Mouse (Mus musculus) layer of hippocampus, postnatal 14 days (tissue): Measurements from ENCODE around the gene Fbxl17. TPM values are rescaled to one million over a fixed set of nuclear protein-coding genes. Genes with fewer than 3 reads are reported as not detected.
A peak's percentile ranks its signal among the peaks of the same experiment; 100 is the strongest.

Source experiments
- DNase-seq, 2 experiments: peaks; one replicate each; pipeline ENCODE4 v3.0.0; 2021 to 2022; ENCODE audit warnings: low spot score in 2 of 2, mixed read lengths in 1 of 2
- long read RNA-seq, 2 experiments: library from polyadenylated mRNA; stranded (forward); transcript quantifications; one replicate each; pipeline ENCODE4 v2.0.0; 2021
- total RNA-seq, 2 experiments: library from RNA; stranded (reverse); gene quantifications; 2 replicates each; pipeline ENCODE4 v1.2.3; 2021

The Fbxl17 gene
- total RNA-seq = 10 to 100 TPM; 50.6 to 56.8 TPM
- long read RNA-seq, experiment 1, full-length matches to known transcripts = 66 of 72 reads
- long read RNA-seq, experiment 1, partial matches to known transcripts = 2 of 72 reads
- long read RNA-seq, experiment 1, other reads (novel, unspliced or antisense) = 4 of 72 reads
- long read RNA-seq, experiment 2, full-length matches to known transcripts = 70 of 75 reads
- long read RNA-seq, experiment 2, partial matches to known transcripts = 1 of 75 reads
- long read RNA-seq, experiment 2, other reads (novel, unspliced or antisense) = 4 of 75 reads

DNA sequence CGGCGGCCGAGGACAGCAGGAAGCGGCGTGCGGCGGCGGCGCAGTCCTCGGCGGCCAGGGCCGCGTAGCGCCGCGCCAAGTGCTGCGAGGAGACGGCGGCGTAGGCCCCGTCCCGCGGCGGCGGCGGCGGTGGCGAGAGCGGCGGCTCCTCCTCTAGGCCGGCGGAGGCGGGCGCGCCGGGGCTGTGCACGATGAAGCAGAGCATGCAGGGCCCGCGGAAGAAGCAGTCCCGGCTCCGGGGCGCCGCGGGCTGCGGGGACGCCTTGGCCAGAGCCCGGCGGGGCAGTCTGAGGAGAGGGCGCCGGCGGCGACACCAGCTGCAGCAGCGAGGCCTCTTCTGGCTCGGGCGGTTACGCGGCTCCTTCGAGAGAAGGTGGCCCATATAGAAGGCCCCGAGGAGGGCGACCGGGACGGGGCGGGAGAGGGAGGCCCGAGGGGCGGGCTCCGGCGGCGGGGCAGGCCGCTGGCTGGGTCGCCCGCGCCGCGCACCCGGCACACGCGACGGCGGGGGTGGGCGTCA, at the start of gene Fbxl17:
Gene Fbxl17 (minus strand): TSS at position 382 of the 520 bp plus-strand sequence.
- peak; percentile 49 to 65 for DNase-seq

DNA sequence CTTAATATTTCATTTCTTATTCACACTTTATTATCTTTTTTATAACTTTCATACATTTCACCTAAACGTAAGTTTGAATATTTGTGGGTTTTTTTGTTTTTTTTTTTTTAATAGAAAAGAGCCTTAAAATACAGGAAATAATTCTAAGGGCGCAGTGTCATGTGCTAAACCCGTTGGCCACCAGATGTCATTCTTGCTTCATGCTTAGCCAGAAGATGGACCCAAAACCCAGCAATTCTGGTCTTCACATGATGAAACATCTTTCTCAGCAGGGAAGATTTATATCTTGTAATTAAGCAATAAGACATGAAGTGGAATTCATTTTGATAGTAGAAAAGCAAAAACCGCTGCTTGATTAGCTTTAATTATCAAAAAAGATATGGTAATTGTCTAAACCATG, 47.6 kb upstream of the Fbxl17 start:
- peak; percentile 20 to 24 for DNase-seq

DNA sequence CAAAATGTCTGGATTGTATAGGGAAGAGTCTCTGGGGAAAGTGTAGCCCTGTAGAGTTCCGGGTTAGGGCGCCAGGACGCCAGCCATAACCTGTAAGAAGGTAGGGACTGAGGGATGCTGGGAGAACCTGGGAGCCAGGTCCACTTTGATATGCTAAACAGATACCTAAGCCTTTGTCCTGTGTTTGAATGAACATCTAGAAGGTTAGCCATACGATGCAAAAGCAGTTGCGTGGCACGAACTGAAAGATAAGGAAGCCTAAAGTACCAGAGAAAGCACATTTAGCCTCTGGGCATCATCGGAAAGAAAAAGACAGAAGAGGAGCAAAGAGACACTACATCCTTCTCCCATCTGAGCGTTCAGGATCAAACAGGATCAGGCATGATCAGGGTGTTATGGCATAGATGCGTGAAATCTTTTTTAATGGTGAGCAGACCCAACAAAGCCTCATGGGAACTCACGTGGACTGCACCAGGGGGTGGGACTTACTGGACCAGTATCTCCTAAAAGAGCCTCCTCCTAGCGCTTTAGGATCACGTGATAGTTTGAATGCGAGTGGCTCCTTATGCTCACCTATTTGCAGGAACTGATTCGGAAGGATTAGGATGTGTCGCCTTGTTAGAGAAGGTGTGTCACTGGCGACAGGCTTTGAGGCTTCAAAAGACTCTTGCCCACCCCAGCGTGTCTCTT, 34.9 kb upstream of the Fbxl17 start:
- no peak for DNase-seq

DNA sequence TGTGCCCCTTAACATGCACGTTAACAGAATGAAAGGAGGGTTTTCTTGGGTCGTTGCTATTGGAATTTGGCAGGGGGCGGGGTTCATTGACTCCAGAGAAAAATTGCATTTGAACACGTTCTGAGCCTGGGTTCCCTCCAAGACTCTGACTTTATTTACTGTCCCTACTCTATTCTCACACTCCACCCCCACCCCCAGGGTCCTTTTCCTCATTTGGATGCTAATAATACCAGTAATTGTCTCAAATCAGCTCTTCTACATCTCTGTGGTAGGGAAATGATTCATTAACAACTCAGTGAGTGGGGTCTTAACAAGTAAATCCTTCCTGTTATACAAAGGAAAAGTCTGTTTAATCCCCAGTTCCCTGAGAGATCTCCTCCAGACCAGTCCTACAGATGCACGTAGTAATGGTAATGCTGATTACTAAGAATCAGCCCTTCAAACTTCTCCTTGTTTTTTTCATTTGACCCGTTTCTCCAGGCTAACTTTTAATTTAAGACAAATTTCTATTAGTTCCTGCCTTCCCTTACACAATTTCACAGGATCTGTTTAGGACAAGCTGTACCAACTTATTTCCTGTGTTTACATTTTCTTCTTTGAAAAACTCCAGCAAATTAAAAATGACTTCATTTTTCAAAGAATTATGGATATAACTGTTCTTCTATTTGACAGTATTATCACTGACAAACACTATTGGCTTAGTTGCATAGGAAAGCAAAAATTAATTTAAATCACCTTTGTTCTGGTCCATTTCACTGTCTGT, 33.4 kb upstream of the Fbxl17 start:
- DNase-seq = no peak

DNA sequence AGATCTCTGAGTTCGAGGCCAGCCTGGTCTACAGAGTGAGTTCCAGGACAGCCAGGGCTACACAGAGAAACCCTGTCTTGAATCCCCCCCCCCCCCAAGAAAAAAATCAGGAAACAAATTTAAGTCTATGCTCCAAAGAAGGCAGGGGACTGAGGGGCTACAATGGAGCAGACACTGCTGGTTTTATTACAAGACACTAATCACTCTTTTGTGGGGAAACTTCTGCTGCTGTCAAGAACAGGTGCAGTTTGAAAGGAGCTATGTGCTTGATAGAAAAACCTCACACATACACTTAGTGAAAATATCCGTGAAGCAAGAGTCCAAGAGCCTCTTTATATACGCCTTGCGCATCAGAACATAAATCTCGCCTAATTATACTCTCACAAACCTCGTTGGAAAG, 29.7 kb upstream of the Fbxl17 start:
- no peak for DNase-seq

DNA sequence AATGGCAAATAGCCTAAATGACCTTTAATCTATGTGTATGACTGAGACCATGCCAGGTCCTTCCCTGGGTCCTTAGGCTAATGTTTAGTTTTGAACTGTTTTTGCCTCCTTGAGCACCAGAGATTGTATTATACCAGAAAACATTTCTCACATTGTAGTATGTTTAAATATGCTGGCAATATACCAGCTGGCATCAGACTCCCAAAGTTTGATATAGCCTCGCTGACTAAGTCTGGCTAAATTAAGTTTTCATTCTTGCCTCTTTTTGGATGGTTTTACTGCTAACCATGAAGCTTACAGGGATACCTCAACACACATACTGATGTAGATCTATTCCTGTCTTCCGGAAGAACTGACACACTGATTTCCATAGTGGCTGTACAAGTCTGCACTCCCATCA, 20.9 kb upstream of the Fbxl17 start:
- no peak for DNase-seq

DNA sequence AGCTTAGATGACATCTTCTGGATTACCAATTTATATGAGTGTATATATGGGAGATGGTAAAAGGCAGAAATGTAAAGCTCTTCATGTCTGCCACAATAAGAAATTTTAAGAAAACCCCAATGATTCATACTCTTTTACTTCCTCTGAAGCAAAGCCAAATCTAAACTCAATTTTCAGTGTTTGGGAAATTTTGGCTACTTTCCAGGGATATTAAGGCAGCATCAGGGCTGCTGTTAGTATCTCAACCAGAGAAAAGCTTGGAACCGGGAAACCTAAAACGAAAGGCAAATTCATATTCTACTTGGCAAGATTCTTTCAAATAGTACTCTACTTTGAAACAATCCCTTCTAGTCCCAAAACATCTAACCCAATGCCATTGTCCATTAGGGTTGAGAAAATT, 10.6 kb upstream of the Fbxl17 start:
- DNase-seq = no peak

DNA sequence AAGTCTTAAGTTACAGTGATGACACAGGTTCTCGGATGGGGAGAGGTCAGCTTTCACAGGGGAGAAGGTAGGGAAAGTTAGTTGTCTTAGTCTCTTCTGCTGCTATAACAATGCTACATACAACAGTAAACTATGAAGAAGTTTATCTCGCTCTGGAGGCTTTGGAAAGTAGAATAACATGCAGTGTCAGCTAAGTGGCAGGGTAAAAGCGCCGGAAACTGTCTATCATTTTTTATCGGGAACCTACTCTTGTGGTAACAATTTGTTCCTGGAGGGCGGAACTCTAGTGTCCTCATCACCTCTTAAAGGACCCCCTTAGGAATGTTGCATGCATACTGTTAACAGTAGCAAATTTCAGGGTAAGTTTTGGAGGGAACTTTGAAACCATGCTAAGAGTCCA, 1.3 kb upstream of the Fbxl17 start:
- no peak for DNase-seq

DNA sequence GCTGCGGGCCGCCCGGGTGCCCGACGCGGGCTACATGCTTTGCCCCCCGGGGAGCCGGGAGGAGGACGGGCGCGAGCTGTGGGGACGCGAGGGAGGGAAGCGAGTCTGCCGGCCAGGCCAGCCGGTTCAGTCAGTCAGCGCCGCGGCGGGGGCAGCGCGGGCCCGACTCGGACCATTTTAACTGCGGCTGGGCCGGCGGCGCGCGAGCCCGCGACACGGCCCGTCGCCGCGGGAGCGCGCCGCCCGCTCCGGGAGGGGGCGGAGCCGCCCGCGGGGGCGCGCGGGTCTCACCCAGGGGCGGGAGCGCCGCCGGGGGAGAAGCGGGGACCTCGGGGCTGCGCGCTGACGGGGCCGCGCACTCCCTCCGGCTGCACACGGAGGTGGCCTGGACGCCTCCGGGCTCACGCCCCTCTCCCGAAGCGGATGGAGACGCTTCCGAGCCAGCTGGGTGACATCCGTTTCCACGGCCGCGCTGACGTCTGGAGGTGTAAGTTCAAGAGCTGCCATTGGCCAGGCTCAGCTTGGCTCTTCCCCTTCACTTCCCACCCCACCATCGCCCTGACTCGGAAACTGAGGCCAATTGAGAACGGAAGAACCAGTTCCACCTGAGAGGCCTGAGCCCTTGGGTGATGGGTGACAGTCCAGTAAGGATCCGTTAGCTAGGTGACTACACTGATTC, 478 bp upstream of the Fbxl17 start:
- peak; percentile 81 to 85 for DNase-seq

DNA sequence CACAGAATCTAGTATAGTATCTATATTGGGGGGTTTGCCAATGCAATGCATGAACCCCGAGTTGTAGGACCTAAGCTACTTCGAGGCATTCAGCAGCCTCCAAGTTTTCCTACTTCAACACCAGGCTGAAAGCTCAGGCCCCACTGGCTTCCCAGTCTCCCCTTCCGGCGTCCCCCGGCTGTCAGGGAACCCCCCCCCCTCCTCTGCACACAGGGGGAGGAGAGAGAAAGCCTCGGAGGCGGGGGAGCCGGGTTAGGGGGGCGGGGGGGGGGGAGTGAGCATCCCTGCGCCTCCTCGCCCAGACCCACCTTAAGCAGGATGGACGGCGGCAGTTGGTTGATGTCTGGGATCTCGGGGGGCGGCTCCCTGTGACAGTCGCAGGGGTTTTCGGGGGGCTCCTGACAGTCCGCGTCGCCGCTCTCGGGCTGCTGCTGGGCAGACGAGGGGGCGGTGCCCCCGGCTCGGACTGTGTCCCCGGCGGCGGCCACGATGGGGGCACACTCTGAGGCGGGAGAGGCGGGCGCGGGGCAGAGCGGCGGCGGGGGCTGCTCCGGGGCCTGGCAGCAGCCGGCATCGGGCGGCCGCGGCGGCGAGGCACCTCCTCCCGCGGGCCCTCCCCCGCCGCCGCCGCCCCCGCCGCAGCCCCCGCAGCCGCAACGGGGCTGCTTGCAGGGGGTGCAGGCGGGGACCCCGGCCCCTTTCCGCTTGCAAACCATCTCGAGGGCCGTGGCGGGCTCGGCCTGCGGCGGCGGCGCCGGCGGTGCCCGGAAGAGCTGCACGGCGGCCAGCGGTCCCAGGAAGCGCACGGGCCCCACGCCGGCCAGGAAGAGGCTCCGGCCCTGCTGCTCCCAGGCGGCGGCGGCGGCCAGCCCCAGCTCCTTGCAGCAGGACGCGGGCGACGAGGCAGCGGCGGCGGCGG, 841 bp downstream of the Fbxl17 start:
- peak; percentile 35 to 50 for DNase-seq

DNA sequence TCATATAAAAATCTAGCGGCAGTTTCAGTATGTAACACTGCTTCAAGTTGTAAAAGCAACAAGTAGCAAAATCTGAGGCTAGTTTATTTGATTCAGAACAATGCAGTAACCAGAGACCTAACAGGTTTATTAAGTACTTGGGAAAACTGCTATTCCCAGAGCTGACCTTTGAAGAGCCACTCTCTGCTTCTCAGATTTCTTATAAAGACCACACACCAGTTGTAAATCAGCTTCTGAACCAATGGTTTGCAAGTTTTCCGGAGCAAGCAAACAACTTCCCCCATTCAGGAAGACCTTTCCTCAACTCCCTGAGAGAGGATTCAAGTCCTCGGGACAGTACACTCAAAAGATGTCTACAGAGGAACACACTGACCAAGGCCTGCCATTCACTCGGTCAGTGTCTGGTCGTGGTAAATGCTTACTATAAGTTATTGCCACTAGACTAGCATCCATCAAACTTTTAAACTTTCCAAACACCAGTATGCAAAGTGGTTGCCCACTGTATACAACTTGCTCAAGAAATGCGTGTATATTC, 1.6 kb downstream of the Fbxl17 start:
- DNase-seq = no peak

DNA sequence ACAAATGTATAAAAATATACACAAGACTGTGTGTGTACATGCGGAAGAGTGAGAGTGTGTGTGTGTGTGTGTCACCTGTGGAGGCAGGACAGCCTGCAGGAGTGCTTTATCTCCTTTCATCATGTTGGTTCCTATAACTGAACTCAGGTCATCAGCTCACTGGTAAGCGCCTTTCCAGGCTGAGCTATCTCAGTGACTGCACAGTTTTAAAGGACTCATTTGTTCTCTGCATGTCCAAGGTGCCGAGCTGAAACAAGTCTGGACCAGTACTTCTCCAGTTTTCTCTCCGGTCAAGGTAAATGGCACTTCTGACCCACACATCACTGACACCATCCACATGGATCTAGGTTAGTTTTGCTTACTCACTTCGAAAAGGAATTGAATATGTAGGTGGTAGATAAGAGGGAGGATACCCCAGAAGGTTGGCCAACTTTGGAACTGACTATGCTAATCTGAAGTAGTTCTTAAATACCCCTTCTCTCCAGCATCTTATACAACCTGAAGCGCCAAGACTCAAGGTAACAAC, 2.5 kb downstream of the Fbxl17 start:
- DNase-seq = no peak

DNA sequence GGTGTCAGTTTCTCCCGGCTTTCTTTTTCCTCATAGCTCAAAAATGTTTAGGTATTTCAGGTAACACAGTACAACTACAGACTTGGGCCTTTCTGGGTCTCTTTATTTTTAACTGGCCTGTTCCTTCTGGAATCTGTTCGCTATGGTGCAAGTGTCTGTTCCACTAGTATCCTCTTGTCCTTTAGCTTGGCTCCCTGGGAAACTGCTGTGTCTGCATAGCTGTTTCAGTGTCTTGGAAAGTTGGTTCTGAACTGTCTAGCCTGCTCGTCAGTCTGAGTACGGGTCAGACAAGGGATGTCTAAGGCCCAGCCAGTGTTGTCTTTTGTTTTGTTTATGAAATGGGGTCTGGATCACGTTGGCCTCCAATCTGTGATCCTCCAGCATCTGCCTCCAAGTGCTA, 3.7 kb downstream of the Fbxl17 start:
- no peak for DNase-seq

DNA sequence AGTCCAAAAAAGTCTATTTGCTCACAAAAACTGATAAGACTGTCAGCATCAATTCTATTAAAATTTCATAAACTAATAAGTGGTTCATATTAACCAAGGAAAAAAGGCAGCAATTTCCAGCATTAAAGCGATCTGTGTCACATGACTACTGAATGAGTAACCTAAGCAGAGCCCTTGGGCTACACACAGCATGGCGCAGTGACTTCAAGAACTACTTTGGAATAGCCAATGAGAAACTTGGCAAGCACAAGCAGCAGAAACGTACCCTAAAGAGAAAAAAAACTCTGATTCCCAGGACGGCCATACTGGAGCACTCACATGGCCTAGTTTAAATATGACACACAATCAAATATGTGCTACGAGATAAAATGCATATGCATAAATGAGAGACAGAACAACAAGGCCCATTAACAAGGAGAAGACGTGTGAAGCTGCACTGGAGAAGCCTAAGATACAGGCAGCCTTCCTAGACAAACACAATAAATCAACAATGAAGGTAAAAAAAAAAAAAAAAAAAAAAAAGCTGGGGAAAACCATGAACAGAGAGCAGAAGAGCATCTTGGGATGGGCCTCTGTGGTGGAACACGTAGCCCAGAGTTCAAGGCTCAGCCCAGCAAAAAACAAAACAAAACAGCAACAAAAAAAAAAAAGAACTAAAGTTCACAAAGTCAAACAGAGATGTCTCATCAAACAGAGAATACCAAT, 5.8 kb downstream of the Fbxl17 start:
- no peak for DNase-seq

DNA sequence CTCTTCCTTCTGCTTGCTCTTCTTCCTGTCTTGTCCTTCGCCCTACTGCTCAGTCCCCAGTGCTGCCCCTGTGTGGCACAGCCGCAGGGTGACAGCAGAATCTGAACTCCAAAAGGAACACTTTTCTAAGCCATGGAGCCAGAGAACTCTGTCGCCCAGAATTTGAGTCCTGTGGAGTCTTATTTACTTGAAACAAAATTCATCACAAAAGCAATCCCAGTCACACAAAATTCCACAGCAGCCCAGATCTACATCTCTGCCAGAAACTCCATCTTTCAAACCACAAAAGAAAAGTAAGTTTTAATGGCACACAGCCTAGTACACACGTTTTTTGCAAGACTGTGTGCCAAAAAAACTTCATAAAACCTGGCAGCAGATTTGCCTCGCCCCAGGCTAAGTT, 6.5 kb downstream of the Fbxl17 start:
- DNase-seq = peak in 1 of 2 experiments; percentile 22

DNA sequence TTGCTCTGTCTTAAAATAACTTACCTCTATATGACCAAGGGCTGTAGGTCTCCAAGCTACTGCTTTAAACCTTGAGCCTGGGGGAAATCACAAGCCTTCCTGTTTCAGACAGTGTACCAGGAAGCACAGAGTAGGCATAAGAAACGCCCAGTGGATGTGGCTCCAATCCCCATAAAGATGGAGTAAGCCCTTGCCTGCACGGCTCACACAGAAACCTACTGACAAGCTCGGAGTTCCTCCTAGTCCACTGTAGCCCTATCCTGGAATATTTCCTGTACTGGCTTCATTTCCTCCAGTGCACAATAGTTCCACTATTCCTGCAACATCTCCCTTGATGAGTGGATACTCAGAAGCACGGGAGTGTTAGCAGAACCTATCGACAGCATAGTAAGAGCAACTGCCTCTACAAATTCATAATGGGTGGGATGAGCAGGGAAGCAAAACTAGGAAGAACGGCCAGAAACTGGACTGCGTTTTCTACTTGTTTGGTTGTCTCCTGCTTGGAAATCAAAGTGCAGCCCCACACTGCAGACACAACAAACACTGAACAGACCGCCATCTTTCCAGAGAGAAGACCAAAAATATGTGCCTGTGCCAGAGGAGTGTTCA, 7.0 kb downstream of the Fbxl17 start:
- no peak for DNase-seq

DNA sequence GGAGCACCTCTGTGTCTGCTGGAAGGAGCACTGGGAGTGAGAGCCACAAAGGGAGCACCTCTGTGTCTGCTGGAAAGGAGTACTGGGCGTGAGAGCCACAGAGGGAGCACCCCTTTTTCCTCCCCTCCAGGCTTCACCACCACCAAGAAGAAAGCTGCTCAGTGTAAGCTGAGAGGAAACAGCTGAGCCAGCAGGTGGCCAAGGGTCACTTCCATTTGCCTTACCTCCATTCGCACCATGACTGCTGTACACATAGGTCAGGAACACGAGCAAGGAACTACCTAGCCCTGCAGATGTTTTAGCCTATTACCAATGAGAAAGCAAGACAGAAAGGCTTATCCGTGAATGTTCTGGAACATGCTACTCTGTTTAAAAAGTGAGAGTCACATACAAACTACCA, 10.3 kb downstream of the Fbxl17 start:
- no peak for DNase-seq

DNA sequence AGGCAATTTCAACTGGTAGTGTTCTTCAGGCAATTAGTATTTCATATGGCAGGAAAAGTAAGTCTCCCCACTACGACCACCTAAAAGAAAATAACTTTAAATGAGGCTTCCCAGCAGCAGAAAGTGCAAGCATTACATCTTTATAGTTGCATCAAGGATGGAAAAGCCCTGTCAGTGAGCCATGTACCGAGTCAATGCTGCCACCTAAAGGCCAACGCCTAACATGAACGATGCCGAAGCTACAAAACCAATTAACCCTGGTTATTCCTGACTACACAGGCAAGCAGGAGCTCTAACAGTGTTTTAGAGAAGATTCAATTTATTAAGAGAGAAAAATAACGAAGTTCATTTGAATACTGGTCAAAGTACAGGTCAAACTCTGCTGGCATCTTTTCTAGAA, 32.0 kb downstream of the Fbxl17 start:
- peak; percentile 53 to 83 for DNase-seq

DNA sequence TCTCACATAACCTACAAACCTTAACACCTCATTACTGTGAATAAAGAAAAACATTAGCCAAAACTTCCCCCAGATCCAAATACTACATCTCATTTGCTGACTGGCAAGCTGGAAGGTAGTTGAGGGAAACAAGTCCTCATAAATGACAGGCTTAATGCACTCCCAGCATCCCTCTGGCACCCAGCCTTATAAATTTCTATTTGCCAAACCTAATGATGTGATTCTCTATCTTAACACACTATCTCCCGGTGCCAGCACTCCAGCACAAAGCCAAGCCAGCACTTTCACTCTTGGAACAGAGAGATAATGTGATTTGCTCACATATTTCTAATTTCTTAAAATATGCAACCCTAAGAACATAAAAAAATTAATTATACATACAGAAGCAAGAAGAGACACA, 34.6 kb downstream of the Fbxl17 start:
- DNase-seq = peak in 1 of 2 experiments; percentile 74
